Mouse (Mus musculus): ENCODE measurements at regions not wholly inside any gene's neighbourhood (a gene's known extent, or its start where the extent isn't known, plus 50 kb on each side); places are given as distances from the start of the nearest gene placed in this dataset.

- DNase-seq = no peak
Observed at GRCm38 (mm10) chr16:29838981-29839661, 225.1 kb upstream of the Hes1 start.

GRCm38 (mm10) chr16:29839662-29840001, 224.6 kb upstream of the Hes1 start:
- no peak for DNase-seq

- DNase-seq = no peak
Observed at GRCm38 (mm10) chr16:29840412-29840811, 223.8 kb upstream of the Hes1 start.

GRCm38 (mm10) chr16:29841132-29841531, 223.1 kb upstream of the Hes1 start:
- no peak for DNase-seq

GRCm38 (mm10) chr16:29842071-29842470, 222.1 kb upstream of the Hes1 start:
- DNase-seq = no peak

GRCm38 (mm10) chr16:29843490-29843889, 220.7 kb upstream of the Hes1 start:
- DNase-seq = no peak

- no peak for DNase-seq
Observed at GRCm38 (mm10) chr16:29844706-29845596, 219.2 kb upstream of the Hes1 start.

GRCm38 (mm10) chr16:29845597-29845986, 218.6 kb upstream of the Hes1 start:
- no peak for DNase-seq

GRCm38 (mm10) chr16:29847059-29847458, 217.1 kb upstream of the Hes1 start:
- no peak for DNase-seq

- DNase-seq = no peak
Observed at GRCm38 (mm10) chr16:29847734-29848133, 216.4 kb upstream of the Hes1 start.

- DNase-seq = no peak
Observed at GRCm38 (mm10) chr16:29848527-29848926, 215.7 kb upstream of the Hes1 start.

GRCm38 (mm10) chr16:29849511-29849910, 214.7 kb upstream of the Hes1 start:
- DNase-seq = no peak

- no peak for DNase-seq
Observed at GRCm38 (mm10) chr16:29850616-29851015, 213.6 kb upstream of the Hes1 start.

GRCm38 (mm10) chr16:29851827-29852226, 212.4 kb upstream of the Hes1 start:
- DNase-seq = no peak

- DNase-seq = no peak
Observed at GRCm38 (mm10) chr16:29854805-29855565, 209.2 kb upstream of the Hes1 start.

- DNase-seq = no peak
Observed at GRCm38 (mm10) chr16:29856545-29856944, 207.6 kb upstream of the Hes1 start.

GRCm38 (mm10) chr16:29858645-29859044, 205.5 kb upstream of the Hes1 start:
- no peak for DNase-seq

GRCm38 (mm10) chr16:29860306-29860705, 203.9 kb upstream of the Hes1 start:
- no peak for DNase-seq

- peak; percentile 34 for DNase-seq
Observed at GRCm38 (mm10) chr16:29861056-29861455, 203.1 kb upstream of the Hes1 start.

GRCm38 (mm10) chr16:29865075-29865740, 199.0 kb upstream of the Hes1 start:
- no peak for DNase-seq

- DNase-seq = no peak
Observed at GRCm38 (mm10) chr16:29871395-29871794, 192.8 kb upstream of the Hes1 start.

- no peak for DNase-seq
Observed at GRCm38 (mm10) chr16:29876196-29876595, 188.0 kb upstream of the Hes1 start.
